ENCODE assay signal across 8 mouse cellular contexts in the genomic region with DNA sequence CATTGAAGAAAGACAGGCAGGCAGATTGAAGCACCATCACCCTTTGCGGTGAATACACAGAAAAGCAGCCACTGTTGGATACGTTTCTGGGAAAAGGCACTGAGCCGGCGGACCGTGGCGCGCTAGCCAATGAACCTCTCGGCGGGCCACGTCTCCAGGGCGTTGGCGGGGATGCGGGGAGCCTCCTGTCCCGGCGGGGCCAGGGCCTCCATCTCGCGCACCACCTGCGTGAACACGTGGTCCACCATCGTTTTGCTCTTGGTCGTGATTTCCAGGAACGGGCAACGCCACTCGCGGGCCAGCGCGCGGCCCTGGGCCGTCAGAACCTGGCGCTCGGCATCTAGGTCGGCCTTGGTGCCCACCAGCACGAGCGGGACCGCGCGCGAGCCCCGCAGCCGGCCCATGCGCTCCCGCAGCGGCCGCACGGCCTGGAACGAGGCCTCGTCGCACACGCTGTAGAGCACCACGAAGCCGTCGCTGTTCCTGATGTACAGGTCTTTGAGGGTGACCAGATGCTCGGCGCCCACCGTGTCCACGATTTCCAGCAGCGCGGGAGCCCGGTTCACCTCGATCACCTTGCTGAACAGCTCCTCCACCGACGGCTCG. TPM values are rescaled to one million over a fixed set of nuclear protein-coding genes. Genes with fewer than 3 reads are reported as not detected.
DNase-seq lines count a peak whose midpoint lies in the region; ATAC-seq and TF ChIP-seq lines count a peak whose summit lies in the region.

No protein-coding gene starts in this region.

- peaks cover 14% of the 10 kb centered on the region for H3K4me1 ChIP-seq in kidney, adult 2 months (ENCODE audit: control insufficient read depth, insufficient read depth, low read length)
- peaks cover 3% of the 10 kb centered on the region for H3K4me1 ChIP-seq in embryonic facial prominence, embryonic 11.5 days (ENCODE audit: control insufficient read depth, insufficient read depth, low read length)
- H3K4me1 ChIP-seq in intestine, embryonic 15.5 days (replicated peaks), result peaks cover 13% of the 10 kb centered on the region

- DNase-seq in kidney, adult 2 months, result peak; percentile 75
- no peak for DNase-seq in kidney, adult 11 months
- DNase-seq in embryonic facial prominence, embryonic 11.5 days (ENCODE audit: low spot score), result peak; percentile 22
- no peak for DNase-seq in T-cell, adult 2 months (ENCODE audit: low spot score)
- DNase-seq in thymus, postnatal 10 days (ENCODE audit: low spot score in 2 of 2), result no peak
- no peak for DNase-seq in urinary bladder, adult 18-20 months (ENCODE audit: low spot score in 2 of 2)

- H3K27me3 ChIP-seq in kidney, adult 2 months (replicated peaks; ENCODE audit: control insufficient read depth, insufficient read depth, low read length), result no peaks in the 10 kb centered on the region; the same call in 1 of the 2 replicates
- no peaks in the 10 kb centered on the region; the same call in 1 of the 2 replicates for H3K27me3 ChIP-seq in embryonic facial prominence, embryonic 11.5 days (ENCODE audit: control insufficient read depth, insufficient read depth, low read length)
- H3K27me3 ChIP-seq in intestine, embryonic 15.5 days (replicated peaks), result peaks cover 31% of the 10 kb centered on the region
- peaks cover 26% of the 10 kb centered on the region for H3K27me3 ChIP-seq in myocyte (ENCODE audit: control insufficient read depth, insufficient read depth, insufficient read length)

- ATAC-seq in embryonic facial prominence, embryonic 11.5 days (replicated peaks; ENCODE audit: insufficient number of reproducible peaks, low FRiP score, low TSS enrichment, low read depth), result peak; percentile 26
- ATAC-seq in intestine, embryonic 15.5 days, result peak; percentile 57

- H3ac ChIP-seq in myocyte (ENCODE audit: control insufficient read depth, insufficient read length), result no peak overlapping the region

- H3K36me3 ChIP-seq in kidney, adult 2 months (ENCODE audit: control insufficient read depth, insufficient read depth, low read length), result no peaks in the 10 kb centered on the region
- no peaks in the 10 kb centered on the region for H3K36me3 ChIP-seq in embryonic facial prominence, embryonic 11.5 days (replicated peaks; ENCODE audit: control insufficient read depth, insufficient read depth, low read depth, low read length)
- H3K36me3 ChIP-seq in intestine, embryonic 15.5 days, result no peaks in the 10 kb centered on the region
- no peaks in the 10 kb centered on the region for H3K36me3 ChIP-seq in myocyte (ENCODE audit: control insufficient read depth, insufficient read depth)

- no peaks in the 10 kb centered on the region for H3K79me2 ChIP-seq in myocyte (ENCODE audit: control insufficient read depth, insufficient read depth)

- peak overlapping the region; percentile 48 for H3K4me3 ChIP-seq in kidney, adult 2 months (ENCODE audit: insufficient read depth, low read depth, low read length)
- H3K4me3 ChIP-seq in embryonic facial prominence, embryonic 11.5 days (ENCODE audit: low read depth, low read length), result peak overlapping the region; percentile 51
- peak overlapping the region; percentile 56 for H3K4me3 ChIP-seq in intestine, embryonic 15.5 days (replicated peaks)
- no peak overlapping the region for H3K4me3 ChIP-seq in myocyte

- peak overlapping the region; percentile 68 for H3K9ac ChIP-seq in embryonic facial prominence, embryonic 11.5 days (replicated peaks; ENCODE audit: low read length)
- peak overlapping the region; percentile 60 for H3K9ac ChIP-seq in intestine, embryonic 15.5 days

- TF ChIP-seq CTCF in kidney, adult 2 months (conservative IDR thresholded peaks at IDR 0.05; ENCODE audit: insufficient read depth, insufficient read length, low read depth, low read length), result no peak

- 5% methylated on average over 63 of the region's 63 CpGs for WGBS in kidney, adult 2 months
- under 1% methylated on average over 63 of the region's 63 CpGs for WGBS in embryonic facial prominence, embryonic 11.5 days
- 1% methylated on average over 63 of the region's 63 CpGs for WGBS in intestine, embryonic 15.5 days

- H3K9me3 ChIP-seq in embryonic facial prominence, embryonic 11.5 days (replicated peaks; ENCODE audit: control insufficient read depth, low read length), result no peaks in the 10 kb centered on the region
- H3K9me3 ChIP-seq in intestine, embryonic 15.5 days, result no peaks in the 10 kb centered on the region

- TF ChIP-seq POLR2A in kidney, adult 2 months (IDR thresholded peaks at IDR 0.05; ENCODE audit: low read depth, low read length), result no peak
- TF ChIP-seq POLR2A in myocyte (IDR thresholded peaks at IDR 0.05; ENCODE audit: insufficient read length, low read depth), result no peak

- H3K27ac ChIP-seq in kidney, adult 2 months (ENCODE audit: insufficient read depth, low read depth, low read length), result no peak overlapping the region
- H3K27ac ChIP-seq in embryonic facial prominence, embryonic 11.5 days (replicated peaks; ENCODE audit: low read depth, low read length), result peak overlapping the region; percentile 59
- H3K27ac ChIP-seq in intestine, embryonic 15.5 days, result peak overlapping the region; percentile 80

- H3K4me2 ChIP-seq in embryonic facial prominence, embryonic 11.5 days (ENCODE audit: low read depth, low read length), result peak overlapping the region; percentile 90
- H3K4me2 ChIP-seq in intestine, embryonic 15.5 days (replicated peaks), result peak overlapping the region; percentile 93
- peak overlapping the region; percentile 86 for H3K4me2 ChIP-seq in myocyte (ENCODE audit: low read depth)

TF ChIP-seq in myocyte, 11 proteins besides CTCF, POLR2A, EP300 and RAD21:
- no peak for TF ChIP-seq USF1 (IDR thresholded peaks at IDR 0.05; ENCODE audit: low read depth)
- no peak for TF ChIP-seq MYOG (IDR thresholded peaks at IDR 0.05; ENCODE audit: control insufficient read depth in 1 of 3, insufficient read depth in 1 of 3, insufficient read length in 2 of 3, low read depth in 2 of 3)
- TF ChIP-seq MYOD1 (IDR thresholded peaks at IDR 0.05; ENCODE audit: control insufficient read depth in 1 of 3, insufficient read length in 2 of 3, low read depth in 2 of 3), result no peak

RNA-seq across cellular contexts. Expression of a gene that starts 0.5 kb away (rescaled TPM):
- 2.8 and 4.3 TPM in 2 replicates for polyA plus RNA-seq in kidney, adult 2 months (2012; rRNA removed)
- 23.9 and 27.9 TPM in 2 replicates for polyA plus RNA-seq in embryonic facial prominence, embryonic 11.5 days (2014; fragmentation: Nextera tagmentation; extraction: Ambion mirVana)
- polyA plus RNA-seq in intestine, embryonic 15.5 days (2015; fragmentation: Nextera tagmentation; extraction: Ambion mirVana), result 17.7 and 19.9 TPM in 2 replicates
- polyA plus RNA-seq in myocyte (2012; fragmentation: generic; extraction: Trizol), result 1.5 TPM

RNA-seq across cellular contexts. Expression of a gene that starts 42.9 kb away (rescaled TPM):
- 48.5 and 56.2 TPM in 2 replicates for polyA plus RNA-seq in kidney, adult 2 months (2012; rRNA removed)
- 4.6 and 4.8 TPM in 2 replicates for polyA plus RNA-seq in embryonic facial prominence, embryonic 11.5 days (2014; fragmentation: Nextera tagmentation; extraction: Ambion mirVana)
- polyA plus RNA-seq in intestine, embryonic 15.5 days (2015; fragmentation: Nextera tagmentation; extraction: Ambion mirVana), result 4.9 and 5.7 TPM in 2 replicates
- polyA plus RNA-seq in myocyte (2012; fragmentation: generic; extraction: Trizol), result 169 TPM

RNA-seq across cellular contexts. Expression of a gene that starts 52.7 kb away (rescaled TPM):
- 90.3 and 91.1 TPM in 2 replicates for polyA plus RNA-seq in kidney, adult 2 months (2012; rRNA removed)
- 690 and 721 TPM in 2 replicates for polyA plus RNA-seq in embryonic facial prominence, embryonic 11.5 days (2014; fragmentation: Nextera tagmentation; extraction: Ambion mirVana)
- polyA plus RNA-seq in intestine, embryonic 15.5 days (2015; fragmentation: Nextera tagmentation; extraction: Ambion mirVana), result 574 and 692 TPM in 2 replicates
- 57.6 TPM for polyA plus RNA-seq in myocyte (2012; fragmentation: generic; extraction: Trizol)

Comparison
In these comparisons a context has a peak if more than half of its experiments do, and no peak if none do; other contexts are left out.
1. DNase-seq: peak in kidney, adult 2 months (single experiment) and embryonic facial prominence, embryonic 11.5 days (single experiment); none in kidney, adult 11 months (single experiment), T-cell, adult 2 months (single experiment), thymus, postnatal 10 days (0 of 2) and urinary bladder, adult 18-20 months (0 of 2).
2. Peak in every context shown above with its lines, with median percentiles within 50 percentile points of each other: H3K4me2 ChIP-seq.